ENCODE assay signal across 23 mouse cellular contexts in genomic region chr14:34663381-34663780, GRCm38 (mm10). TPM values are rescaled to one million over a fixed set of nuclear protein-coding genes. Genes with fewer than 3 reads are reported as not detected.
DNase-seq lines count a peak whose midpoint lies in the region; ATAC-seq and TF ChIP-seq lines count a peak whose summit lies in the region.
"Had no signal": no experiment of that assay in that cellular context is flagged by ENCODE, and none has a peak within 500 bp of the region (broad histone marks: within the 10 kb centered on the region; RNA-seq: fewer than 3 reads in every experiment).

No protein-coding gene starts in this region.

- no peak for TF ChIP-seq CTCF in liver, adult 2 months (IDR thresholded peaks at IDR 0.05; ENCODE audit: low read depth, low read length)
- no peak for TF ChIP-seq CTCF in cerebellum, adult 2 months (IDR thresholded peaks at IDR 0.05; ENCODE audit: borderline replicate concordance, insufficient read depth, low read depth, low read length)

- TF ChIP-seq POLR2A in liver, adult 2 months (IDR thresholded peaks at IDR 0.05; ENCODE audit: extremely low read depth, insufficient read depth, low read length), result no peak
- no peak for TF ChIP-seq POLR2A in cerebellum, adult 2 months (IDR thresholded peaks at IDR 0.05; ENCODE audit: borderline replicate concordance, insufficient read depth, low read length)

- no peaks in the 10 kb centered on the region for H3K27me3 ChIP-seq in liver, adult 2 months (ENCODE audit: control insufficient read depth, insufficient read depth, low read length)
- H3K27me3 ChIP-seq in liver, embryonic 11.5 days (replicated peaks; ENCODE audit: control insufficient read depth, insufficient read depth, low read length), result peaks cover 3% of the 10 kb centered on the region; the same call in 1 of the 2 replicates
- no peaks in the 10 kb centered on the region; the same call in 1 of the 2 replicates for H3K27me3 ChIP-seq in cerebellum, adult 2 months (ENCODE audit: control insufficient read depth, insufficient read depth, low read length)

- H3K4me1 ChIP-seq in liver, adult 2 months (ENCODE audit: control insufficient read depth, insufficient read depth, low read length), result peaks cover 13% of the 10 kb centered on the region
- peaks cover 28% of the 10 kb centered on the region for H3K4me1 ChIP-seq in liver, embryonic 11.5 days (replicated peaks; ENCODE audit: control insufficient read depth, insufficient read depth, low read length)
- H3K4me1 ChIP-seq in cerebellum, adult 2 months (ENCODE audit: control insufficient read depth, insufficient read depth, low read length), result no peaks in the 10 kb centered on the region

- H3K36me3 ChIP-seq in liver, adult 2 months (ENCODE audit: control insufficient read depth, insufficient read depth, low read length), result no peaks in the 10 kb centered on the region
- no peaks in the 10 kb centered on the region for H3K36me3 ChIP-seq in liver, embryonic 11.5 days (ENCODE audit: control insufficient read depth, insufficient read depth, low read length)
- H3K36me3 ChIP-seq: neural tube, embryonic 13.5 days had no signal

- no peak overlapping the region; the same call in 1 of the 2 replicates for H3K4me2 ChIP-seq in liver, embryonic 11.5 days

- 71% methylated on average over 1 of the region's 1 CpGs for WGBS in liver, adult 2 months
- 78% methylated on average over 1 of the region's 1 CpGs for WGBS in liver, embryonic 11.5 days
- 87% methylated on average over 1 of the region's 1 CpGs for WGBS in cerebellum, adult 2 months

- no peak overlapping the region for H3K4me3 ChIP-seq in liver, adult 2 months (ENCODE audit: insufficient read depth, low read depth, low read length)
- no peak overlapping the region for H3K4me3 ChIP-seq in liver, embryonic 11.5 days (ENCODE audit: low read depth, low read length)
- H3K4me3 ChIP-seq in cerebellum, adult 2 months (replicated peaks; ENCODE audit: insufficient read depth, low read depth, low read length), result no peak overlapping the region
- H3K4me3 ChIP-seq: neural tube, embryonic 13.5 days had no signal

- no peak overlapping the region for H3K9ac ChIP-seq in liver, adult 2 months (ENCODE audit: low read depth, low read length)
- H3K9ac ChIP-seq in liver, embryonic 11.5 days (ENCODE audit: low read depth, low read length), result no peak overlapping the region
- H3K9ac ChIP-seq: hindbrain, embryonic 14.5 days; neural tube, embryonic 13.5 days had no signal

- DNase-seq in liver, adult 2 months (ENCODE audit: extremely low read depth, low read depth, low spot score), result peak; percentile 66
- no peak for DNase-seq in liver, embryonic 11.5 days (ENCODE audit: low spot score)
- peak; percentile 84 for DNase-seq in R1 (ENCODE audit: low read depth, low spot score)
- DNase-seq in embryo, embryonic 11 days, result peak; percentile 35
- peak; percentile 24 for DNase-seq in mesoderm, embryonic 11.5 days (ENCODE audit: low read depth, low spot score)
- no peak for DNase-seq in cerebellum, adult 2 months
- no peak for DNase-seq in cerebellum, postnatal 36 days
- DNase-seq: adrenal gland, postnatal 25 days; B cell, adult 2 months; cerebellum, adult 9-11 months; gastrocnemius, postnatal 14 days; heart, adult 18-20 months; kidney, adult 8-10 months; kidney, postnatal 14 days; lung, adult 18-20 months; lung, postnatal 14 days; midbrain, embryonic 14.5 days; right cerebral cortex, adult 18-20 months; right cerebral cortex, postnatal 4 days; thymus, postnatal 14 days had no signal

- H3K79me2 ChIP-seq in liver, adult 2 months (ENCODE audit: control insufficient read depth, insufficient read depth, low read length), result no peaks in the 10 kb centered on the region

- no peak for ATAC-seq in liver, embryonic 11.5 days (replicated peaks; ENCODE audit: low FRiP score)
- ATAC-seq: inflammation-experienced regulatory T-cells, adult 6 months had no signal

- H3K9me3 ChIP-seq in liver, embryonic 11.5 days (ENCODE audit: control insufficient read depth, low read length), result no peaks in the 10 kb centered on the region
- H3K9me3 ChIP-seq: neural tube, embryonic 13.5 days had no signal

- H3K27ac ChIP-seq in liver, adult 2 months (replicated peaks; ENCODE audit: insufficient read depth, low read depth, low read length), result no peak overlapping the region
- H3K27ac ChIP-seq in liver, embryonic 11.5 days (ENCODE audit: low read depth, low read length), result no peak overlapping the region
- no peak overlapping the region for H3K27ac ChIP-seq in cerebellum, adult 2 months (ENCODE audit: insufficient read depth, low read length)
- H3K27ac ChIP-seq: hindbrain, embryonic 14.5 days; neural tube, embryonic 13.5 days had no signal

RNA-seq across cellular contexts. Expression of gene Wapl, which starts 10.3 kb away (rescaled TPM):
- 60.5 and 63.4 TPM in 2 replicates for total RNA-seq in liver, adult 2 months (2014; rRNA removed)
- 5.8 and 6.8 TPM in 2 replicates for polyA plus RNA-seq in liver, adult 2 months (2012; rRNA removed)
- 38.8 and 41.4 TPM in 2 replicates for polyA plus RNA-seq in liver, embryonic 11.5 days (2014; fragmentation: Nextera tagmentation; extraction: Ambion mirVana)
- polyA plus RNA-seq in cerebellum, adult 2 months (2012; rRNA removed), result 21.4 and 22.4 TPM in 2 replicates

Comparison
In these comparisons a context has a peak if more than half of its experiments do, and no peak if none do; other contexts are left out.
1. DNase-seq: peak in liver, adult 2 months (single experiment), R1 (single experiment), embryo, embryonic 11 days (single experiment) and mesoderm, embryonic 11.5 days (single experiment); none in liver, embryonic 11.5 days (single experiment), cerebellum, adult 2 months (0 of 2) and cerebellum, postnatal 36 days (0 of 2).